28 mouse cellular contexts compared by ENCODE assay signal in genomic region chr16:81481058-81481457, GRCm38 (mm10).
"Had no signal": no experiment of that assay in that cellular context is flagged by ENCODE, and none has a peak within 500 bp of the region (broad histone marks: within the 10 kb centered on the region; RNA-seq: fewer than 3 reads in every experiment).

No protein-coding gene starts in this region.

- H3K4me1 ChIP-seq: heart, embryonic 13.5 days; heart, embryonic 15.5 days; hindbrain, embryonic 13.5 days; hindbrain, embryonic 15.5 days; kidney, embryonic 15.5 days; limb, embryonic 13.5 days; limb, embryonic 15.5 days; liver, embryonic 12.5 days had no signal

- ATAC-seq: hindbrain, postnatal 0 days; intestine, embryonic 16.5 days; liver, embryonic 12.5 days had no signal

- H3K4me2 ChIP-seq: heart, embryonic 11.5 days; heart, embryonic 13.5 days; heart, embryonic 15.5 days; hindbrain, embryonic 13.5 days; hindbrain, embryonic 15.5 days; kidney, embryonic 15.5 days; limb, embryonic 13.5 days; limb, embryonic 15.5 days; liver, embryonic 12.5 days had no signal

- H3K9me3 ChIP-seq: heart, embryonic 13.5 days; heart, embryonic 15.5 days; hindbrain, embryonic 13.5 days; hindbrain, embryonic 15.5 days; kidney, embryonic 15.5 days; limb, embryonic 13.5 days; limb, embryonic 15.5 days; liver, embryonic 12.5 days had no signal

- DNase-seq: gastrocnemius, adult 2 months; gastrocnemius, postnatal 10 days; gastrocnemius, postnatal 25 days; heart, adult 11 months; heart, adult 2 months; heart, postnatal 14 days; heart, postnatal 36 days; kidney, adult 11 months; kidney, adult 2 months; kidney, adult 9 months; kidney, postnatal 10 days; kidney, postnatal 25 days; kidney, postnatal 4 days; layer of hippocampus, adult 9-11 months; layer of hippocampus, postnatal 36 days; left cerebral cortex, postnatal 4 days had no signal

- H3K9ac ChIP-seq: heart, embryonic 13.5 days; heart, embryonic 15.5 days; hindbrain, embryonic 13.5 days; hindbrain, embryonic 15.5 days; kidney, embryonic 15.5 days; limb, embryonic 13.5 days; limb, embryonic 15.5 days; liver, embryonic 12.5 days; liver, embryonic 14.5 days had no signal

- H3K27me3 ChIP-seq: heart, embryonic 13.5 days; heart, embryonic 15.5 days; hindbrain, embryonic 13.5 days; hindbrain, embryonic 15.5 days; kidney, embryonic 15.5 days; limb, embryonic 13.5 days; limb, embryonic 15.5 days; liver, embryonic 12.5 days had no signal

- H3K4me3 ChIP-seq: gastrocnemius, adult 2 months; heart, adult 2 months; heart, embryonic 13.5 days; heart, embryonic 15.5 days; hindbrain, embryonic 13.5 days; hindbrain, embryonic 15.5 days; kidney, embryonic 15.5 days; limb, embryonic 13.5 days; limb, embryonic 15.5 days; liver, embryonic 12.5 days had no signal

- H3K27ac ChIP-seq: gastrocnemius, adult 2 months; heart, adult 2 months; heart, embryonic 13.5 days; heart, embryonic 15.5 days; hindbrain, embryonic 13.5 days; hindbrain, embryonic 15.5 days; hindbrain, postnatal 0 days; kidney, embryonic 15.5 days; limb, embryonic 13.5 days; limb, embryonic 15.5 days; liver, embryonic 12.5 days; liver, embryonic 14.5 days had no signal

- H3K36me3 ChIP-seq: heart, embryonic 13.5 days; heart, embryonic 15.5 days; hindbrain, embryonic 13.5 days; hindbrain, embryonic 15.5 days; kidney, embryonic 15.5 days; limb, embryonic 13.5 days; limb, embryonic 15.5 days; liver, embryonic 12.5 days had no signal
